Mouse (Mus musculus) left cerebral cortex, postnatal 36 days (tissue): ENCODE measurements around the gene Clic5. TPM values are rescaled to one million over a fixed set of nuclear protein-coding genes. Genes with fewer than 3 reads are reported as not detected.
"Not testable (repeated sequence)": the region's sequence is repeated elsewhere in the genome, so short reads cannot be mapped to it uniquely, and the experiment has no call there.

Experiments used
- DNase-seq, 2 experiments: peaks; one replicate each; pipeline ENCODE4 v3.0.0; 2021 to 2022; ENCODE audit warnings: low spot score in 2 of 2, mixed read lengths in 1 of 2
- intact Hi-C: fragments of 180-260 bp; cut with DNase I; formaldehyde crosslinking; loops from one replicate; pipeline ENCODE4 v1.15.1; 2025
- total RNA-seq, 2 experiments: library from RNA; stranded (reverse); gene quantifications; 2 replicates each; pipeline ENCODE4 v1.2.3; 2021

Gene Clic5
- total RNA-seq, result 1 to 10 TPM; 4.0 to 4.8 TPM

- intact Hi-C loops, result no loop called here
- peak in 1 of 2 experiments; percentile 8 for DNase-seq
Observed at GRCm38 (mm10) chr17:44188042-44188768, at the start of gene Clic5. Clic5 (plus strand) TSS chr17:44188584.

GRCm38 (mm10) chr17:44145806-44146205, 42.6 kb upstream of the Clic5 start:
- intact Hi-C loops, result no loop called here
- DNase-seq, result no peak

GRCm38 (mm10) chr17:44148109-44148846, 40.1 kb upstream of the Clic5 start:
- no peak for DNase-seq
- intact Hi-C loops, result no loop called here

- DNase-seq, result no peak
- intact Hi-C loops, result loop anchor here (2.0 kb wide), 1 partner anchor 106 kb away; no protein-coding TSS in a partner anchor
Observed at GRCm38 (mm10) chr17:44151130-44151529, 37.3 kb upstream of the Clic5 start.

GRCm38 (mm10) chr17:44151889-44152288, 36.5 kb upstream of the Clic5 start:
- intact Hi-C loops, result loop anchor here (2.0 kb wide), 1 partner anchor 105 kb away; no protein-coding TSS in a partner anchor
- DNase-seq, result no peak

GRCm38 (mm10) chr17:44153871-44154270, 34.5 kb upstream of the Clic5 start:
- intact Hi-C loops, result no loop called here
- DNase-seq, result no peak

- DNase-seq, result no peak
- intact Hi-C loops, result no loop called here
Observed at GRCm38 (mm10) chr17:44155204-44155603, 33.2 kb upstream of the Clic5 start.

DNA sequence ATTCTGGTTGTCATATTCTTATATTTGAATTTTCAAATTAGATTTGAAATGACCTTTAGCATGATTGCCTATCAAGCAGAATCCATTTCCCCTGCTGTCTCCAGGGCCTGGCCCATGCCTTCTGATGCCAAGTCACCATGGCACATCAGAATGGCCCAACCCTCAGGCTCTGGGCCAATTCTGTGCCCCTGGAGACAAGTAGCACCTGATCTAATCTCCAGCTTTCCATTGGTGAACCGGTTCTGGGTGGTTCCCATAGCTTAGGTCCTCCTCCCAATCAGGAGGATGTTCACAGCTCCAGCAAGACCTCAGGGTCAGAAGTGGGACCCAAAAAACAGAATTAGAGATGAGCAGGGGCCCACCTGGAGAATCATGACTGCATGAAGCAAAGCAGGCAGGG, 30.2 kb upstream of the Clic5 start:
- intact Hi-C loops, result no loop called here
- no peak for DNase-seq

GRCm38 (mm10) chr17:44160449-44160848, 27.9 kb upstream of the Clic5 start:
- no peak for DNase-seq
- intact Hi-C loops, result no loop called here

- intact Hi-C loops, result no loop called here
- no peak for DNase-seq
Observed at GRCm38 (mm10) chr17:44162514-44162913, 25.9 kb upstream of the Clic5 start.

DNA sequence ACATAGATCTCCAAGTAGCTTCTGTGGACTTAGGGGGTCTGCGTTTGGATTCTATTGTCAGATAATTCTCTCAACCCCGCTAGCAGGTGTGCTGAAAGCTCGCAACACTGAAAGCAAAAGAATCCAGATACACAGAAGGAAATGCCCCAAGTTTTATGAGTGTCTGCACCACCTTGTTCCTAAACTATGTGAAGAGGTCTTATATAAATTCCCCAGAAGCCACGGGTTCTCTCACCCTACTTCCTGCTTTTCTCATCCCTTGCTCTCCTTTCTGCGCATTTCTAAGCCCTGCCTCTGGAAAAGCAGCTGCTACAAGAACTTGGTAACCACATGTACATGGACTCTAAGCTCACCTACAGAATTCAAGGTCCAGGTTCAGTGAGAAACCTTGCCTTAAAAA, 25.4 kb upstream of the Clic5 start:
- intact Hi-C loops, result no loop called here
- DNase-seq, result no peak

DNA sequence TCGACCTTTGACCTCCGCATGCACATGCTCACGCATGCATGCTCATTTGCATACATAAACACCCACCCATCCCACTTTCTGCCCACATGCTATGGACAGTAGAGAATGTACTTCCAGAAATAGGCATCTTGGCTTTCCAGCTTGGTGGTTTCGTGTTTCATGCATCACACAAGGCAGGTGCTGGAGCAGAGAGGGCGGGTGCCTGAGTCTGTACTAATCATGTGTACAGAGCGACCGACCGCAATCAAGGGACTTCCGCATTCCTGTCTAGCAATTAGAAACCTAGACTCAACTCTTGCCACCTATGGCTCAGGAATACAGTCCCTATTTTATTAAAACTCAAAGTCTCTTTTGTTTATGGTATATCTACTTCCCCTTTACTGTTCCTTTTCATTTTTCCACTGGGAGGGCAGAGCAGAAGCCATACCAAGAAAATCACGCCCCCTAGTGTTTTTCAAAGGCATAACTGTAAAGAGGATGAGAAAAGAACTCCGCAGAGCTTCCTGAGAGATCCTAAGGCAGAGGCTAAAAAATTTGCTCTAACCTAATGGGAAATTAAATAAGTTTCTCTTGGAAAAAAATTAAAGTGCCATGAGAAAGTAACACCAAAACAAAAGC, 22.5 kb upstream of the Clic5 start:
- intact Hi-C loops, result no loop called here
- DNase-seq, result no peak

GRCm38 (mm10) chr17:44169676-44170075, 18.7 kb upstream of the Clic5 start:
- intact Hi-C loops, result no loop called here
- DNase-seq, result no peak

GRCm38 (mm10) chr17:44170316-44170715, 18.1 kb upstream of the Clic5 start:
- no peak for DNase-seq
- intact Hi-C loops, result no loop called here

DNA sequence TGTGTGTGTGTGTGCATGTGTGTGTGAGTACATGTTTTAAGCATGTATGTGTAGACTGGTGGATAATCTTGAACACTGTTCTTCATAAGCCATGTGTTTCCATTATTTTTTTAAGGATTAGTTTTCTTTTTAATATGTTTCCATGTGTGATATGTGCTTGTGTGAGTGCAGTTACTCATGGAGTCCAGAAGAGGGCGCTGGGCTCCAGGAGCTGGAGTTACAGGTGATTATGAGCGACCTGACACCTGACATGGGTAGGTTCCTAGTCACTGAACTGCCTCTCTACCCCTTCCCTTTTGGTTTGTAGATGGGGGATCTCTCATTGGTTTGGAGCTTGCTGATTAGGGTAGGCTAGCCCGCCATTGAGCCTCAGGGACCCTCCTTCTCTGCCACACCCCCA, 16.5 kb upstream of the Clic5 start:
- intact Hi-C loops, result no loop called here
- no peak for DNase-seq

DNA sequence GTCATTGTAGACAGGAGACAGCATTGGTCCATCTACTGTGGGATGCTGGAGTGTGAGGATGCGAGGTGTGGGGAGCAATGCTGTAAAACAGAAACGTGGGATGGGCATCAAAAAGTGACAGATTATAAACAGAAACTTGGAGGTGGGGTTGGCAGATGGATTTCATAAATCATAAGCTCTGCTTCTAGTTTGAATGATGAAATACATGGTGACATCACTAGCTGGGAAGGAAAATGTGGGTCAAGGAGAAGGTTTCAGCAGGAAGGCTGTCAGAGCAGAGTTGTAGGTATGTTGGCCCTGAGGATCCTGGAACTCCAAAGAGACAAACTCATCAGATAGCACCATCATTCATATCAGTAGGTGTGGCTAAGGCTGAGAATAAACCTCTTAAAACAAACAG, 15.0 kb upstream of the Clic5 start:
- DNase-seq, result no peak
- intact Hi-C loops, result no loop called here

DNA sequence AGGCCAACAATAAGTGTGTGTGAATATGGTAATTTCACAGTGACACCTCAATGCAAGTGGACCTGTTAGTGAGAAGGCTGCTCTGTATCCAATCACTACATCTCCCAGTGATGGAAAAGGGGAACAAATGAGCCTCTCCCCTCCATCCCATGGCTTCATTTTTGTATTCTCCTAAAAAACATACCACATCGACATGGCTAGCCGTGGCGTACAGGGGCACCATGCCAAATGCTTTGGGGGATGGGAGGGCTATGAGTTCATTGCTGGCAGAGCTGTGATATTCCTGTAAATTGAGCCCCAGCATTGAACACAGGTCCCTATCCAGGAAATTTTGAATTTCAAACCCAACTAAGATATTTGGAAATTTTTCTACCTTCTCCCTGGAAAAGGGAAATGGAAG, 11.1 kb upstream of the Clic5 start:
- intact Hi-C loops, result no loop called here
- DNase-seq, result no peak

GRCm38 (mm10) chr17:44181346-44181745, 7.0 kb upstream of the Clic5 start:
- DNase-seq, result no peak
- intact Hi-C loops, result no loop called here

GRCm38 (mm10) chr17:44186871-44187270, 1.5 kb upstream of the Clic5 start:
- intact Hi-C loops, result no loop called here

GRCm38 (mm10) chr17:44187537-44187936, 847 bp upstream of the Clic5 start:
- intact Hi-C loops, DNase-seq: not testable (repeated sequence)

More at GRCm38 (mm10) chr17:44186871-44187270, 1.5 kb upstream of the Clic5 start:
- no peak for DNase-seq

- DNase-seq, result no peak
- intact Hi-C loops, result no loop called here
Observed at GRCm38 (mm10) chr17:44188769-44189145, 373 bp downstream of the Clic5 start.
